Mouse (Mus musculus) cerebellum, adult 2 months (tissue): ENCODE measurements around the gene Xpo4.

Experiments used
- CTCF ChIP-seq: fragments of 200-500 bp; IDR thresholded peaks from 2 replicates; pipeline ENCODE4 v1.5.1; 2011; ENCODE audit warnings: low read depth, mild to moderate bottlenecking, control low read depth, low read length, moderate library complexity, borderline replicate concordance; ENCODE audit not compliant: insufficient read depth
- POLR2A ChIP-seq: fragments of 200-500 bp; IDR thresholded peaks from 2 replicates; pipeline ENCODE4 v1.6.1; 2011; ENCODE audit warnings: low read length, control low read depth, borderline replicate concordance; ENCODE audit not compliant: insufficient read depth

DNA sequence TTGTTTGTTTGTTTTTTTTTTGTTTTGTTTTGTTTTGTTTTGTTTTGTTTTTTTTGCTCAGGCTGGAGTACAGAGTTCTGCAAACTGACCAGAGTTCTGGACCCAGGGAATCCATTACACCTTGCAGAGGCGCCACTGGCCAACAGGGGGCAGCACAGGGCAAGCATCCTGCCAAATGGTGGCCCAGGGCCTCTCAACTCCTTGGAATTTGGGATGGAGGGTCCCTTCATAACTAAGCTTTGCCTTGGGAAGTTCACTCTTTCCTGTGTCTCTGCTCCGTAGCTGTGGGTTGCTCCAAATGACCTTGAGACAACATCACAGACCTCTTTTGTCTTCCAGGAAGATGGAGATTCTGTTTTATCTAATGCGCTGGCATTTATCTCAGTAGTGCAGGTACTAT lies 132.0 kb downstream of the Xpo4 start:
- no peak for TF ChIP-seq POLR2A
- peak; percentile 82 for TF ChIP-seq CTCF
